Mouse (Mus musculus): ENCODE data around the gene Itpr1.

The Itpr1 gene

GRCm38 (mm10) chr6:108244571-108244970, 31.7 kb downstream of the Itpr1 start:
- DNase-seq = no peak

GRCm38 (mm10) chr6:108246369-108247085, 33.6 kb downstream of the Itpr1 start:
- no peak for DNase-seq

GRCm38 (mm10) chr6:108247211-108247610, 34.3 kb downstream of the Itpr1 start:
- DNase-seq = no peak

GRCm38 (mm10) chr6:108248519-108248918, 35.6 kb downstream of the Itpr1 start:
- no peak for DNase-seq

DNA sequence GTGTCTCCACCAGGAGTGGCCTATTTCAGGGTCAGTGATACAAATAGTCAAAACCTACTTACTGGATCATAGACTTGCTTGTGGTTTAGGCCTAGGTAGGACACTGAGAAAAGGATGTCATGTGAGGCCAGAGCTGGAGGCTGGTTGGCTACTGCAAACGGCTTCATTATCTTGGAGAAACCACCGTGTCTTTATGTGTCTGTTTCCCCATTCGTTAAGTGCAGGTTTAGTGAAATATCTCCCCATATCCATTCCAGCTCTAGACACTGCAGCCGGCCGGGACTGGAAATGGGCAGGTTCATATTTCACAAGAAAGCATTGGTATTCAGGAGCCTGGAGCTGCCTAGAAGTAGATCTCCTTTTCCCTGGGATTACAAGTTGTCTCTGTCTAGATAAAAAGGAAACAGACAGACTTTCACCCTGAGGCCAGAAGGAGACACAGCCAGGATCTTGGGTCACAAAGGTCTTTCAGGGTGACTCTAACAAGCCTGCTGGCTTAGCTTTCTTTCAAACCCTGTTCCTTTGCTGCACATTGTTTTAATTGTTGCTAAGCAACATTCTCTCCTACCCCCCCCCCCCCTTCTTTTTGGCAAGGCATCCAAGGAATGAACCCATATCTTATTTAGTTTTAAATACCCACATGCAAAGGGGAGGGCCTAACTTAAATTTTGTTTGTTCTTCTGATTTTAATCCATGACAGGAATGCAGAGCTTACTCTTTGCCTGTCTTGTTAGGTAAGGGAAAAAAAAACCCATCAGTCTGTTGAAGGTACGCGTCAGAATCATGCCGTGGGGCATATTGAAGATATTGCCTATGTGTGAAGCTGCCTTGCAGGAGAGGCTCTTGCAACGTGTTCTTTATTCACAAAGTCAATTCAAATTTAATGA, 36.4 kb downstream of the Itpr1 start:
- DNase-seq = no peak

DNA sequence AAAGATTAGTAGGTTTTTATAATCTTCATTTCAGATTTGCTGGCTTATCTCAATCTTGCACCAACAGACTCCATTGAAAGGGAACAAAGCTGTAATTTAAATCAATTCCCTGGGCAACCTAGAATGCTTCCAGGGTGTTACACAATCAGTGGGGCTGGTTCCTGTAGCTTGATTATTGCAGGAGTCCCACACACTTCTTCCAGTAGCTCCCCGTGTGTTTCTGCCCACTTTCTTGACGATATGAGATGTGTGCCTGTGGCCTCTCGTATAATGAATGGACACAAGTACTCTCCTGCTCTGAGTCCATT, 37.0 kb downstream of the Itpr1 start:
- no peak for DNase-seq

- no peak for DNase-seq
Observed at GRCm38 (mm10) chr6:108250416-108250815, 37.5 kb downstream of the Itpr1 start.

GRCm38 (mm10) chr6:108252565-108253360, 39.9 kb downstream of the Itpr1 start:
- DNase-seq = no peak

DNA sequence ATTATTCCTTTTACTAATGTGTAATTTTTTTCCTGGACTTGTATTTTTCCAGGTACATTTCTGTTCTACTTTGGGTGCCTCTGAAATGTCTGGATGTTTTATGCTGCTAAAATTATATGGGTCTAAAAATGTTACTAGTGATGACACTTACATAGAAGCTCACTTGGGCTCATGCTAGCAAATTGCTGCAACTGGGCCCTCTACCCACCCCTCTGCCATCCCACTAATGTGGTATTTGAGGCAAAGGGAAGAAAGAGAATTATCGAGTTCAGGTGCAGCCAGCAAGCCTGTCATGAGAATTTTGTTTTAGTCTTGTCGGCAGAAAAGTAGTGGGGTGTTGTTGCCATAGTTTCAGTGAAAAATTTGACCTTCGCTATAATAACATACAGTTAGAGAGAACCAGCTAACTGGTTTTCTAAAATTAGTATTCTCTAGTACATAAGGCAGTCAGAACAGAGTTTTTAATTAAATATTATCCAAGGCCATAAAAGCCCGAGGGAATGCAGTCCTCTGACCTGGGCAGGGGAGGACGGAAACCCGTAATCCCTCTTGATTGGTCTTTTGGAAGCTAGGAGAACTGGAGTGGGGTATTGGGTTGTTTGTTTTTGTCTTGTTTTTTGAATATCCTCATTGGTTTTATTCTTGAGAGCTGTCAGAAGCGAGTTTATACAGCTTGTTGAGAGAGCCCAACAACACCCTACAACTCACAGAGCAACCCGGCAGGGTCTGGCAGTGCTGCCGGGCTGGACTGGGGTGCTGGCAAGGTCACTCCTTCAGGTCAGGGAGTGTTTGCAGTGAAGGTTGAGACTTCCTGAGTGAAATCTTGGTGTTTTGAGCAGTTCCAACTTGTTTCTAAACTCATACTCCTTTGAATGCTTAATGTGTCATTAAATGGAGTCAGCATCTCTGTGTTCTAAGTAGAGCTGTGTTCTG, 41.5 kb downstream of the Itpr1 start:
- DNase-seq = no peak

DNA sequence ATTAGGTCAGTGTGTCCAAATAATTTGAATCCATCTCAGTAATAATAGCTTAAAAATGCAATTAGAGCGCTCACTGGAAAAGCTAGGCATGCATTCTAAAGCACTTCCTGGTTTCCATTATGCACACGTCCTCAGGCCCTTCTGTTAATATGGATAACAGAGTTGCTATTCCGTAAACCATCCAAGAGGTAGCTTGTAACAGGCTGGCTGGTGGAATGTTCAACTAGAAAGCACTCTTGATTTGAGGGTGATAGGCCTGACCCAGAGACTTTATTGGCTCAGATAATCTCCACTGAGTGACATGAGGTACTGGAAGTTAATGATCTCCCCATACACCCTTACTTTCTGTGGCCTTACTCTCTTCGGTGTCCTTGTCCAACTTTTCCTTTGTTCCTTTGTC, 43.0 kb downstream of the Itpr1 start:
- no peak for DNase-seq

- DNase-seq = no peak
Observed at GRCm38 (mm10) chr6:108257225-108257624, 44.3 kb downstream of the Itpr1 start.

GRCm38 (mm10) chr6:108258631-108259030, 45.7 kb downstream of the Itpr1 start:
- no peak for DNase-seq

DNA sequence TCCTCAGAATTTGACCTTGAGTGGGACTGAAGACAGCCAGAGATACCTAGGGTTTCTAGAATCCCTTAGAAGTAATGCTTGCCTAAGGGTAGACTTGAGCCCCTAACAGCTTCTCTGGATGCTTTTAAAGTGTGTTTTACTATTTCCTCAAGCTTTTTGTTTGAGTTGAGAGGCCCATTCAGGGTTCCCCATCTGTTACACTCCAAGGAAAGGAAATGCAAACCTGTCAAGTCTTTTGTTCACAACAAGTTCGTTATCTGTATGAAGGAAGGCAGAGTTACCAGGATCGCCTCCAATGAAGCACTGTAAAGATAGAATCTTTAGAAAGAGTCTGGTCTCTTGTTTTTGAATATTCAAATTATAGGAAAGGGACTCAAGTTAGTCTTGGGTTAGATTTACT, 46.8 kb downstream of the Itpr1 start:
- no peak for DNase-seq

DNA sequence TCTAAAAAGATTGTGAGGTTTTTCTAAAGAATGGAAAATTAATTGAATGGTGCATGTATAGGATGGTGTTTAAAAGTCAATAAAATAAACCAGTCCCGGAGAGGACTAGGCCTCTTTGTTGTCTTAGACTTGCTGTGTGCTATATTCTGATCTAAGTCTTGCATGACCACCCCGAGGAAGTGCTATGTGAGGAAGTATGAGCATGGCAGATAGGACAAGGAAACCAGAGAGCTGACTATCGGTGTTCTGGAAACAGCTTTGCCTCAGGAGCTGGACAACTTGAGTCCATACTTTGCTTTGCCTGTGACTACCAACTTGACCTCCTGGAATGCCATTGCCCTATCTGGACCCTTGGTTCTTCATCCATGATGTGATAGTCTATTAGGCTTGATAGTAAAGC, 48.6 kb downstream of the Itpr1 start:
- DNase-seq = no peak

GRCm38 (mm10) chr6:108264164-108264563, 51.3 kb downstream of the Itpr1 start:
- no peak for DNase-seq

GRCm38 (mm10) chr6:108273451-108273850, 60.6 kb downstream of the Itpr1 start:
- DNase-seq = no peak

- no peak for DNase-seq
Observed at GRCm38 (mm10) chr6:108274364-108275084, 61.6 kb downstream of the Itpr1 start.

GRCm38 (mm10) chr6:108276880-108277507, 64.1 kb downstream of the Itpr1 start:
- DNase-seq = peak; percentile 84

DNA sequence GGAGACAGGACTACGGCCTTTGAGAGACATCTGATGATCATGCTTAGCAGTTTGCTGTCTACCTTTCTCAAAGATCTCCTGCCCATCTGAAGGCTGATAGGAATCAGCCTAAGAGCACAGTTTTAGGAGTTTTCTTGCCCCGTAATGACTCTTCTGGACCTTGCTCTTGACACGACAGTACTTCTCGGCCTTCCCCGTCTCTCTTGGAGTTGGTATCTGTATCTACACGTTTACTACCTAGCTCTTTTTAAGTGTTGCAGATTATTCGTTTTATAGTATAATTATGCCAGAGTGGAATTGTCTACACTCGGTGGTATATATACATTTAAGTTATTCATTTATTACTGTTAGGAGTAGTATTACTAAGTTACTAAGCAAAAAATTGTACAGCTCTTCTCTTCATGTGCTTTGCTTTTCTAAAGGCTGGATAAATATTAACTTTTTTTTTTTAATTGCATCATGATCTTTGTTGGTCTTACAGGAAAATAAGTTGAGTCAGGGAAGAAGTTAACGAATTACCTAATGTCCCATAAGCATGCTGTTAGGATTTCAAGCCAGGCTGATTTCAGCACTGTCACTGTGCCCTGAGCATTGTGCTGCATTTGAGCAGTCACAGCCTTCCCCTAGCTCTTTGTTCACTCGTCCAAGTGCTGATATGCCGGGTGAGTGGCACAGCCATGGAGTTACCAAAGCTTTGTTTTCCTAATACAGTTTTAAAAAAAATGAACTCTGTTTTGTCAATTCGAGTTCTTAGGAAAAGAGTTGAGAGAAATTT, 64.9 kb downstream of the Itpr1 start:
- no peak for DNase-seq

Measured in right cerebral cortex, adult 18-20 months (tissue).